Mouse (Mus musculus): ENCODE results near the gene Fgfbp3.
"Not testable (repeated sequence)": the region's sequence is repeated elsewhere in the genome, so short reads cannot be mapped to it uniquely, and the experiment has no call there.

Fgfbp3 gene

GRCm38 (mm10) chr19:36910424-36911045 lies 8.9 kb downstream of the Fgfbp3 start:
- DNase-seq (ENCODE audit: low spot score), result no peak

GRCm38 (mm10) chr19:36909676-36910292 lies 9.6 kb downstream of the Fgfbp3 start:
- DNase-seq (ENCODE audit: low spot score), result peak; percentile 86

DNA sequence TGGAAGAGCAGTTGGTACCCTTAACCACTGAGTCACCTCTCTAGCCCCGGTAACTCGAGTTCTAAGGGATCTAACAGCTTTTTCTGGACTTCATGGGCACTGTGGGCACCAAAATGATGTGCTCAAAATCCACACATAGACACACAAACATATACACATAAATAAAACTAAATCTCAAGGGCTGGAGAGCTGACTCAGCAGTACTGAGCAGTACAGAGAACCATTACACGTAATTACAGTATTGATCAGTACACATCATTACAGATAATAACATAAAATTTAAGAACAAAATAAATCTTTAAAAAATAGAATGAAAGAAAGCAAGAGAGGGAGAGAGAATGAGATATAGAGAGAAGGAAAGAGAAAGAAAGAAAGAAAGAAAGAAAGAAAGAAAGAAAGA lies 10.3 kb downstream of the Fgfbp3 start:
- no peak for DNase-seq (ENCODE audit: low spot score)

DNA sequence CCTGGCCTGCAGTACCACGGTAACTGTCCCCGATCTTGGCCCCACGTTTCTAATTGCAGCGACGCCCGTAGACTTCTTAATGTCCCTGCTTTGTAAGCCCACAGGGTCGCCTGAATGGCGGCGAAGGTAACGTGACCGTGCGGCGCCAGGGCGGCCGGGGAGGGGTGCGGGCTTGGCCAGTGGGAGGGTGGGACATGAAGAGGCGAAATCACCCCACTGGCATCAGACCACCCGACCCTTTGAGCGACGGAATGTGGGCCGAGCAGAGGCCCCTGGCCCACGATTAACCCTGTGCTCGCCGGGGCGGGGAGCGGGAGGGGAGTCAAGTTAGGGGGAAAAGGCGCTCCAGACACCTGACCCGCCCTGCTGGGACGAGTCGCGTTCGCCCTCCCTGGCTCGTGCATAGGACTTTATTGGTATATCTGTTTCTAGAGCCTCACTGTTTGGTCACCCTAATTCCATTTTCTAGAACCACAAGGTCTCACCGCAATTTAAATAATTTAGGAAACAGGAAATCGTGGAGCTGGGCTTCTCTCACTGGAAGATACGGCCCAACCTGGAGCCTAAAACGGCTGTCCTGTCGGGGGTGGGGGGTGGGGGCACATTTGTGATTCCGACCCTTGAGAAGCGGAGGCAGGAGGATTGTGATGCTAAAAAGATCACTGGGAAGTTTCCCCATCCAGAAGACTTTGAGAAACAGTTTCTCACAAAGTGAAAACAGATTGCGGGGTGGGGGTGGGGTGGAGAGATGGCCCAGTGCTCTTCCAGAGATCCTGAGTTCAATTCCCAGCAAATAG lies 15.0 kb downstream of the Fgfbp3 start:
- DNase-seq (ENCODE audit: low spot score), result peak; percentile 62

DNA sequence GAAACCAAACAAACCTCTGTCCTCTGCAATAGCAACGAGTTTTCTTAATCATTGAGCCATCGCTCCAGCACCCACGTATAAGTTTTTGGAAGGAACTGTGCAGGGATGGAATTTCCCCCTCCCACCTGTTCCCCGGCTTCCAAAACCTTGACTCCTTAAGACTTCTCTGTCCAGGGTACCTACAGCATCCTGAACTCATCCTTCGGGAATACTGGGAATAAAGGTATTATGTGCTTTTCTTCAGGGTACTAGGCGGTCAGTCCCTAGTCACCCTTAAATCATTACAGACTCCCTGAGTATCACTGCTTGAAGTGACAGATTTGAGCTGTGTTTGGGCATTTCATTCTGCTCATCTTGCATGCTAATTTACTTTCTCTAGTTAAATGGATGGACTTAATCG lies 16.0 kb downstream of the Fgfbp3 start:
- DNase-seq (ENCODE audit: low spot score), result no peak

GRCm38 (mm10) chr19:36897778-36898177 lies 21.6 kb downstream of the Fgfbp3 start:
- DNase-seq (ENCODE audit: low spot score), result peak; percentile 53

DNA sequence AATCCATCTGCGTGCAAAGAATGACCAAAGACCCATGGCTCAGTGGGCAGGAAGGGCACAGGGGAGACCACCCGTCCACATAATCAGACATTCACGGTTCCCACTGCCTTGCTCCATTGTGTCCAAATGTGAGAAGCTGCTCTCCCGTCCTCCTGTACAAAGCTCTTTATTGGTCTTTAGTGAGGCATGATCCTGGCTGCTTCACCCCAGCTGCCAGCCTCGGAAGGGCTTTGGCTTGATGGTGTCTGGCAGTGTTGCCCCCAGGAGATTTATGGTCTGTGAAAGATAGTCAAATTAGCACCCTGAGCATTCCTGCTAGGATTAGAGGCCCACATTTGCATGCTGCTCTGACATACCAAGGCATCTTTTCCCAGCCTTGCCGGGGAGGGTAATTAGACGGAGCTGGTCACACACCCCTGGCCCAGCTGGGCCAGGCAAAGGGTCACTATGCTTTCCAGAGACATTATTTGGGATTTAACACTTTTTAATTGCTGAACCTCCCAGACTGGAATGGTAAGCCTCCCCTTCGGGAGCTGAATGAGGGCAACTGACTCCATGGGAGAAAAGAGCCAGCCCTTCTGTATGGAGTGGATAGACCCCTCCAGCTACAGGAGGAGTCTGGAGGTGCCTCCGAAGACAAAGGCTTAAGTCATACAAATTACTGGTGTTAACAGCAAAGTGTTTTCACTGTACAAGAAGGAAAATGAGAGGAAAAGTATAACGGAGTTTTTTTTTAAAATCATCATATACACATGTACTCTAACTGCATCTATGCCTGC lies 22.4 kb downstream of the Fgfbp3 start:
- DNase-seq (ENCODE audit: low spot score), result no peak

- no peak for DNase-seq (ENCODE audit: low spot score)
Measured at GRCm38 (mm10) chr19:36891746-36892145, 27.7 kb downstream of the Fgfbp3 start.

- no peak for DNase-seq (ENCODE audit: low spot score)
Measured at GRCm38 (mm10) chr19:36887706-36888105, 31.7 kb downstream of the Fgfbp3 start.

- DNase-seq (ENCODE audit: low spot score), result no peak
Measured at GRCm38 (mm10) chr19:36886316-36886715, 33.1 kb downstream of the Fgfbp3 start.

- DNase-seq (ENCODE audit: low spot score), result peak; percentile 54
Measured at GRCm38 (mm10) chr19:36883119-36883518, 36.3 kb downstream of the Fgfbp3 start.

GRCm38 (mm10) chr19:36878743-36879495 lies 40.5 kb downstream of the Fgfbp3 start:
- no peak for DNase-seq (ENCODE audit: low spot score)

DNA sequence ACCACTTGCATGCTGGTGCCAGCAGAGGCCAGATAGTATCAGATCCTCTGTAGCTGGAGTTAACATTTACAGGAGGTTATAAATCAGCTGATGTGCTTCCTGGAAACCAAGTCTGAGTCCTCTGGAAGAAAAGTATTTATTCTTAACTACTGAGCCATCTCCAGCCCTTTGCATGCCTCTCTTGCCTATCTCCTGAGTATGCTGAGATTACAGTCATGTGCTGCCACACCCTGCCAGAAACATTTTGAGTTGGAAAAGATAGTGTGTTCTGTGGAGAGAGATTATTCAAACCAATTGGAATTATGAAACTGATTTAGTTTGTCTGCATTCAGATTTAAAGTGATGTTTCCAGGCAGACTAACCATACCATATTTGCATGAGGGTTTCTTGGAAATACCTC lies 42.1 kb downstream of the Fgfbp3 start:
- DNase-seq (ENCODE audit: low spot score), result no peak

DNA sequence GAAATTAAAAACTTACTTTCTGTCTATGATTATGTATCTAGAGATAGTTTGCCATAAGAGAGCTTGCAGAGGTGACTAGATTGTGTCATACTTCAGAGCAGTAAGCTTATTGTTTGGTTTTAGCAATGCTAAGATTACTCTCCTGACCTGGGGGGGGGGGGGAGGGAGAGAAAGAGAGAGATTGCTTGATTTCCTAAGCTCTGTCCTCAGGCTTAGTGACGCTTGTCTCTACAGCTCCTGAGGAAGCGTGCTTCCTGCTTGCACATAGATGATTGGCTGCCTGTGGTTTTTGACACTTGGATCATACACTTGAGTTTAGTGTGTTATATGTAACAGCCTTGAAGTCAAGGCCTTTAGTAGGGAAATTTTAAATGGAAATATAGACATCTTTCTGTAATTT lies 44.8 kb downstream of the Fgfbp3 start:
- no peak for DNase-seq (ENCODE audit: low spot score)

- DNase-seq (ENCODE audit: low spot score), result not testable (repeated sequence)
Measured at GRCm38 (mm10) chr19:36868675-36869074, 50.7 kb downstream of the Fgfbp3 start.

Data from testis, postnatal 10 days (tissue).